Mouse (Mus musculus): ENCODE data around the gene Gale. TPM values are rescaled to one million over a fixed set of nuclear protein-coding genes. Genes with fewer than 3 reads are reported as not detected.

Gene Gale
- polyA plus RNA-seq, 1 experiment: 12.7 TPM

GRCm38 (mm10) chr4:135926195-135926808, 37.2 kb upstream of the Gale start:
- TF ChIP-seq CTCF (IDR thresholded peaks at IDR 0.05; ENCODE audit: borderline replicate concordance, insufficient read depth, low read length): no peak
- no peak for TF ChIP-seq POLR2A (IDR thresholded peaks at IDR 0.05; ENCODE audit: low read depth, low read length)
- Histone ChIP-seq H3K4me1 (ENCODE audit: control insufficient read depth, insufficient read depth, low read length) (0 out of 2 replicates have a peak, but pooled peaks cover 3% of the 10 kb centered on the region), H3K27ac (ENCODE audit: insufficient read depth, low read length) (no peak overlapping the region), H3K4me3 (ENCODE audit: insufficient read depth, low read length) (no peak overlapping the region)

GRCm38 (mm10) chr4:135926861-135927260, 36.7 kb upstream of the Gale start:
- H3K4me1 ChIP-seq (ENCODE audit: control insufficient read depth, insufficient read depth, low read length): 0 out of 2 replicates have a peak, but pooled peaks cover under 1% of the 10 kb centered on the region
- no peak overlapping the region for H3K27ac ChIP-seq (ENCODE audit: insufficient read depth, low read length)
- no peak overlapping the region for H3K4me3 ChIP-seq (ENCODE audit: insufficient read depth, low read length)
- TF ChIP-seq CTCF (IDR thresholded peaks at IDR 0.05; ENCODE audit: borderline replicate concordance, insufficient read depth, low read length): no peak
- no peak for TF ChIP-seq POLR2A (IDR thresholded peaks at IDR 0.05; ENCODE audit: low read depth, low read length)

DNA sequence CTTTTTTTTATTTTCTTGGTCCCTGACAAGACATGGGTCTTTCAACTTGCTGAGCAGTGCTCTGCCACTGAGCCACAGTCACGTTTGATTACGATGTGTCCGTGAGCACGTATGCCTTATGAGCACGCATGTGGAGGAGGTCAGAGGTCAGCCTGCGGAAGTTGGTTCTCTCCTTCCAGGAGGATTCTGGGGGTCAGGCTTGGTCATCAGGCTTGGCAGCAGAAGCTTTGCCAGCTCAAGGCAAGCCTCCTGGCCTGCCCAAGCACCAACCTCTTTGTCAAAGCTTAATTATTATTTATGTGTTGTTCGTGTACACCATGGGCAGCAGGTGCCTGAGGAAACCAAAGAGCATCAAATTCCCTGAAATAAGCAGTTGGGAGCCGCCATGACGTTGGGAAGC, 35.2 kb upstream of the Gale start:
- Histone ChIP-seq H3K4me1 (ENCODE audit: control insufficient read depth, insufficient read depth, low read length) (no peaks in the 10 kb centered on the region), H3K27ac (ENCODE audit: insufficient read depth, low read length) (no peak overlapping the region), H3K4me3 (ENCODE audit: insufficient read depth, low read length) (no peak overlapping the region)
- TF ChIP-seq CTCF (IDR thresholded peaks at IDR 0.05; ENCODE audit: borderline replicate concordance, insufficient read depth, low read length): no peak
- TF ChIP-seq POLR2A (IDR thresholded peaks at IDR 0.05; ENCODE audit: low read depth, low read length): no peak

DNA sequence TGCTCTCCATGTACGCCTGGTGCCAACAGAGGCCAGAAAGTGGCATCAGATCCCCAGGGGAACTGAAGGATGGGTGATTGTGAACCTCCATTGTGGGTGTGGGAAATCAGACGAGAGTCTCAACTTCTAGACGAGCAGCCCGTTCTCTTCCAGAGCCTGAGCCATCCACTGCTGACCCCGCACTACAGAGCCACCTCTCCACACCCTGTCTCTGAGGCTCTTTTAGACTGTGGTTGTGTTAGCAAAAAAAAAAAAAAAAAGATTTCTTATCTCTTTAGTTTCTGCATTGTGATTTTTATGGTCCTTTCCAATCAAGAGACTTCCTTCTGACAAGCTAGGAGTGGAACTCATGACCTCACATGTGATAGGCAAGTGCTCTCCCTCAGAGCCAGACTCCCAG, 34.1 kb upstream of the Gale start:
- TF ChIP-seq CTCF (IDR thresholded peaks at IDR 0.05; ENCODE audit: borderline replicate concordance, insufficient read depth, low read length) (no peak), POLR2A (IDR thresholded peaks at IDR 0.05; ENCODE audit: low read depth, low read length) (no peak)
- no peaks in the 10 kb centered on the region for H3K4me1 ChIP-seq (ENCODE audit: control insufficient read depth, insufficient read depth, low read length)
- no peak overlapping the region for H3K27ac ChIP-seq (ENCODE audit: insufficient read depth, low read length)

GRCm38 (mm10) chr4:135929828-135930227, 33.7 kb upstream of the Gale start:
- Histone ChIP-seq H3K27ac (ENCODE audit: insufficient read depth, low read length) (no peak overlapping the region), H3K4me1 (ENCODE audit: control insufficient read depth, insufficient read depth, low read length) (no peaks in the 10 kb centered on the region), H3K4me3 (ENCODE audit: insufficient read depth, low read length) (no peak overlapping the region)
- TF ChIP-seq POLR2A (IDR thresholded peaks at IDR 0.05; ENCODE audit: low read depth, low read length) (no peak), CTCF (IDR thresholded peaks at IDR 0.05; ENCODE audit: borderline replicate concordance, insufficient read depth, low read length) (no peak)

More for the DNA sequence above, 34.1 kb upstream of the Gale start:
- no peak overlapping the region for H3K4me3 ChIP-seq (ENCODE audit: insufficient read depth, low read length)

DNA sequence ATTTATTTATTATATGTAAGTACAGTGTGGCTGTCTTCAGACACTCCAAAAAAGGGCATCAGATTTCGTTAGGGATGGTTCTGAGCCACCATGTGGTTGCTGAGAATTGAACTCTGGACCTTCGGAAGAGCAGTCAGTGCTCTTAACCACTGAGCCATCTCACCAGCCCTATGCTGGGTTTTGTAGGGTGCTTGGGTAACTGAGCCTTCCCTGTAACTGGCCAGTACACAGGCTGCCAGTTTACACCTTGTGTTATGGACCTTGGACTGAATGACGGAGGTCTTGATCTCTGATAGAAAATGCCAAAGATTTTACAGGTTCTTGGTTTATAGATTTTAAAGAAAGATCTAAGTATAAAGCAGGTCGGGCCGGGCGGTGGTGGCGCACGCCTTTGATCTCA, 33.3 kb upstream of the Gale start:
- no peaks in the 10 kb centered on the region for H3K4me1 ChIP-seq (ENCODE audit: control insufficient read depth, insufficient read depth, low read length)
- TF ChIP-seq POLR2A (IDR thresholded peaks at IDR 0.05; ENCODE audit: low read depth, low read length) (no peak), CTCF (IDR thresholded peaks at IDR 0.05; ENCODE audit: borderline replicate concordance, insufficient read depth, low read length) (no peak)

GRCm38 (mm10) chr4:135931832-135932231, 31.7 kb upstream of the Gale start:
- Histone ChIP-seq H3K4me3 (ENCODE audit: insufficient read depth, low read length) (no peak overlapping the region), H3K27ac (ENCODE audit: insufficient read depth, low read length) (no peak overlapping the region), H3K4me1 (ENCODE audit: control insufficient read depth, insufficient read depth, low read length) (no peaks in the 10 kb centered on the region)
- TF ChIP-seq POLR2A (IDR thresholded peaks at IDR 0.05; ENCODE audit: low read depth, low read length) (no peak), CTCF (IDR thresholded peaks at IDR 0.05; ENCODE audit: borderline replicate concordance, insufficient read depth, low read length) (peak; percentile 81; the same call in 1 of the 2 replicates)

More for the DNA sequence above, 33.3 kb upstream of the Gale start:
- Histone ChIP-seq H3K27ac (ENCODE audit: insufficient read depth, low read length) (no peak overlapping the region), H3K4me3 (ENCODE audit: insufficient read depth, low read length) (no peak overlapping the region)

GRCm38 (mm10) chr4:135934708-135935500, 28.6 kb upstream of the Gale start:
- TF ChIP-seq POLR2A (IDR thresholded peaks at IDR 0.05; ENCODE audit: low read depth, low read length) (no peak), CTCF (IDR thresholded peaks at IDR 0.05; ENCODE audit: borderline replicate concordance, insufficient read depth, low read length) (no peak)
- H3K4me3 ChIP-seq (ENCODE audit: insufficient read depth, low read length): no peak overlapping the region
- no peaks in the 10 kb centered on the region for H3K4me1 ChIP-seq (ENCODE audit: control insufficient read depth, insufficient read depth, low read length)
- no peak overlapping the region for H3K27ac ChIP-seq (ENCODE audit: insufficient read depth, low read length)

- Histone ChIP-seq H3K27ac (ENCODE audit: insufficient read depth, low read length) (no peak overlapping the region), H3K4me1 (ENCODE audit: control insufficient read depth, insufficient read depth, low read length) (no peaks in the 10 kb centered on the region), H3K4me3 (ENCODE audit: insufficient read depth, low read length) (no peak overlapping the region)
- no peak for TF ChIP-seq CTCF (IDR thresholded peaks at IDR 0.05; ENCODE audit: borderline replicate concordance, insufficient read depth, low read length)
- TF ChIP-seq POLR2A (IDR thresholded peaks at IDR 0.05; ENCODE audit: low read depth, low read length): no peak
Observed at GRCm38 (mm10) chr4:135935502-135935901, 28.0 kb upstream of the Gale start.

DNA sequence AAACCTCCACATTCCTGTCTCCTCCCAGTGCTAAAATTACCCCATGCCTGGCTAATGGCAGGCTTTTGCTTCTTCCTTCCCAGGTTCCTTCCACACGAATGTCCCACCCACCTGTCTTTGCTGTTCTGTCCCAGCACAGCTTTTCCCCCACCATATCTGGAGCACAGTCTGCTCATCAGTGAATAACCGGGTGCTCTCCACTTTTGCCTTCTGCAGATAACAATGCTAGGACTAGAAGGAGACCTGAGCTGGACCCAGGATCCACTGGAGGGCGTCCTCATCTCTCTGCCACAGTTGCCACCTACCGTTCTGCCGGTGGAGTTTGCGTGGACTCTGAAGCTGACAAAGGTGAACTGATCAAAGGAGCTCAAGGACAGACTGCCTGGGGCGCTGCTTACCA, 24.7 kb upstream of the Gale start:
- H3K27ac ChIP-seq (ENCODE audit: insufficient read depth, low read length): no peak overlapping the region
- no peak overlapping the region for H3K4me3 ChIP-seq (ENCODE audit: insufficient read depth, low read length)
- H3K4me1 ChIP-seq (ENCODE audit: control insufficient read depth, insufficient read depth, low read length): no peaks in the 10 kb centered on the region
- TF ChIP-seq CTCF (IDR thresholded peaks at IDR 0.05; ENCODE audit: borderline replicate concordance, insufficient read depth, low read length): no peak
- TF ChIP-seq POLR2A (IDR thresholded peaks at IDR 0.05; ENCODE audit: low read depth, low read length): no peak

Data from embryonic fibroblast, embryonic 13.5 days (primary cell).